ENCODE assay signal across 21 mouse cellular contexts in genomic region chr3:105625961-105626360, GRCm38 (mm10).
"Had no signal": no experiment of that assay in that cellular context is flagged by ENCODE, and none has a peak within 500 bp of the region (broad histone marks: within the 10 kb centered on the region; RNA-seq: fewer than 3 reads in every experiment).

No protein-coding gene starts in this region.

- H3K27me3 ChIP-seq: limb, embryonic 12.5 days; limb, embryonic 15.5 days; liver, embryonic 12.5 days; liver, embryonic 15.5 days; midbrain, embryonic 12.5 days; midbrain, embryonic 15.5 days; neural tube, embryonic 12.5 days; neural tube, embryonic 15.5 days had no signal

- H3K9me3 ChIP-seq: limb, embryonic 12.5 days; limb, embryonic 15.5 days; liver, embryonic 12.5 days; liver, embryonic 15.5 days; midbrain, embryonic 12.5 days; midbrain, embryonic 15.5 days; neural tube, embryonic 12.5 days; neural tube, embryonic 15.5 days had no signal

- H3K4me3 ChIP-seq: limb, embryonic 12.5 days; limb, embryonic 15.5 days; liver, embryonic 12.5 days; liver, embryonic 15.5 days; midbrain, embryonic 12.5 days; midbrain, embryonic 15.5 days; neural tube, embryonic 12.5 days; neural tube, embryonic 15.5 days had no signal

- H3K4me1 ChIP-seq: limb, embryonic 12.5 days; limb, embryonic 15.5 days; liver, embryonic 12.5 days; liver, embryonic 15.5 days; neural tube, embryonic 15.5 days had no signal

- DNase-seq: kidney, adult 18-20 months; kidney, adult 9 months; kidney, postnatal 14 days; kidney, postnatal 4 days; left cerebral cortex, postnatal 4 days; lung, embryonic 14.5 days; right cerebral cortex, adult 18-20 months; right cerebral cortex, postnatal 14 days; right cerebral cortex, postnatal 4 days; thymus, adult 2 months; thymus, postnatal 14 days; thymus, postnatal 4 days had no signal

- H3K27ac ChIP-seq: limb, embryonic 12.5 days; limb, embryonic 15.5 days; liver, embryonic 12.5 days; liver, embryonic 15.5 days; midbrain, embryonic 12.5 days; midbrain, embryonic 15.5 days; neural tube, embryonic 12.5 days; neural tube, embryonic 15.5 days; stomach, postnatal 0 days had no signal

- H3K36me3 ChIP-seq: limb, embryonic 12.5 days; limb, embryonic 15.5 days; liver, embryonic 12.5 days; liver, embryonic 15.5 days; midbrain, embryonic 12.5 days; midbrain, embryonic 15.5 days; neural tube, embryonic 12.5 days; neural tube, embryonic 15.5 days had no signal
